Mouse (Mus musculus) olfactory bulb, adult 2 months (tissue): ENCODE measurements around the gene Pomt2.

Experiments
- CTCF ChIP-seq: fragments of 200-500 bp; IDR thresholded peaks from 2 replicates; pipeline ENCODE4 v1.5.1; 2012; ENCODE audit warnings: low read depth, mild to moderate bottlenecking, low read length, moderate library complexity; ENCODE audit not compliant: insufficient read depth
- POLR2A ChIP-seq: fragments of 200-500 bp; IDR thresholded peaks from 2 replicates; pipeline ENCODE4 v1.6.1; 2012; ENCODE audit warnings: mild to moderate bottlenecking, low read depth, low read length, moderate library complexity; ENCODE audit not compliant: insufficient read depth

DNA sequence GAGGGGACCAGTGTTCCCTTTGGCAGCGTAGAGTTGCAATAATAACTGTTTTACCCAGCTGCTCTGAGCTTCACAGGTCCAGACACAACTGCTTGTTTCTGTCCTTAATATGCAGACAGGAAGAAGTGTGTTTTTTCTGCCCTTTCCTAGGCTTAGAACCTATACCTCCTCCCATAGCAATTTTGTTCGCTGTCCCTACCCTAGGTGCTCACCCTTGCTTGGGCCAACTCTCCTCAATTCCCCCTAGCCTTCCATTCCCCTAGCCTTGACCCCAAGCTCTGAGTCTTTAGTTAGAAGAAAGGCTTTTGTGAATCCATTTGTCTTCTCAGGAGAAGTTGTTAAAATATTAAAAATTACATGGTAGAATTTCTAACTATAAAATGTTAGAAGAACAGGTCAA lies 9.0 kb downstream of the Pomt2 start:
- TF ChIP-seq POLR2A (no peak), CTCF (no peak)
